Mouse (Mus musculus) intestine, embryonic 15.5 days (tissue): Measurements from ENCODE around the gene Dennd2a. TPM values are rescaled to one million over a fixed set of nuclear protein-coding genes. Genes with fewer than 3 reads are reported as not detected.
"Not testable (repeated sequence)": the region's sequence is repeated elsewhere in the genome, so short reads cannot be mapped to it uniquely, and the experiment has no call there.

Experiments
- ATAC-seq: fragments of 200-750 bp; cut with Nextera tagmentation; 2 replicates; pipeline ENCODE4 v1.8.0; 2017; ENCODE audit warnings: moderate TSS enrichment, moderate library complexity
- H3K27ac ChIP-seq: fragments of 300-500 bp; sonication (generic); 2 replicates; pipeline ENCODE4 v1.5.1; 2015; ENCODE audit warnings: mild to moderate bottlenecking, inconsistent platforms
- H3K27me3 ChIP-seq: fragments of 300-500 bp; sonication (generic); replicated peaks from 2 replicates; pipeline ENCODE4 v1.6.1; 2015; ENCODE audit warnings: inconsistent platforms
- H3K36me3 ChIP-seq: fragments of 300-500 bp; sonication (generic); 2 replicates; pipeline ENCODE4 v1.6.1; 2015; ENCODE audit warnings: inconsistent platforms
- H3K4me1 ChIP-seq: fragments of 300-500 bp; sonication (generic); replicated peaks from 2 replicates; pipeline ENCODE4 v1.6.1; 2015; ENCODE audit warnings: inconsistent platforms
- H3K4me2 ChIP-seq: fragments of 300-500 bp; sonication (generic); replicated peaks from 2 replicates; pipeline ENCODE4 v1.6.1; 2015; ENCODE audit warnings: mild to moderate bottlenecking, inconsistent platforms
- H3K4me3 ChIP-seq: fragments of 300-500 bp; sonication (generic); replicated peaks from 2 replicates; pipeline ENCODE4 v1.5.1; 2015; ENCODE audit warnings: inconsistent platforms
- H3K9ac ChIP-seq: fragments of 300-500 bp; sonication (generic); 2 replicates; pipeline ENCODE4 v1.6.1; 2015; ENCODE audit warnings: inconsistent platforms
- H3K9me3 ChIP-seq: fragments of 300-500 bp; sonication (generic); 2 replicates; pipeline ENCODE4 v1.6.1; 2016; ENCODE audit warnings: inconsistent platforms
- WGBS: fragments of 180-500 bp; shearing (Covaris S2); methylation state at CpG from one replicate; pipeline ENCODE4 v1.1.7; 2015; 5-methylcytosine and 5-hydroxymethylcytosine counted together
- polyA plus RNA-seq: library from polyadenylated mRNA; unstranded; fragments of >200 nt; fragmentation: Nextera tagmentation; extraction: Ambion mirVana; gene quantifications from 2 replicates; pipeline ENCODE4 v1.2.1, GENCODE M21; 2015

Dennd2a gene
- polyA plus RNA-seq, 1 experiment from 2014 or later = 12.3 TPM

- WGBS = 44% methylated on average over 8 of the region's 8 CpGs
- H3K4me2 ChIP-seq = no peak overlapping the region
- no peaks in the 10 kb centered on the region for H3K36me3 ChIP-seq
- no peak overlapping the region for H3K4me3 ChIP-seq
- peak; percentile 88 for ATAC-seq
- peak overlapping the region; percentile 38 for H3K27ac ChIP-seq
- H3K9ac ChIP-seq = no peak overlapping the region
- no peaks in the 10 kb centered on the region for H3K9me3 ChIP-seq
- H3K4me1 ChIP-seq = peaks cover 7% of the 10 kb centered on the region
- no peaks in the 10 kb centered on the region for H3K27me3 ChIP-seq
Observed at GRCm38 (mm10) chr6:39455339-39456160, 102.1 kb downstream of the Dennd2a start.

- Histone ChIP-seq H3K4me2 (no peak overlapping the region), H3K4me1 (peaks cover 7% of the 10 kb centered on the region), H3K27ac (no peak overlapping the region), H3K9me3 (no peaks in the 10 kb centered on the region), H3K27me3 (no peaks in the 10 kb centered on the region), H3K36me3 (no peaks in the 10 kb centered on the region), H3K4me3 (no peak overlapping the region), H3K9ac (no peak overlapping the region)
- 45% methylated on average over 2 of the region's 2 CpGs for WGBS
- ATAC-seq = 0 out of 2 replicates have a peak, but pooled peaks have one; percentile 35
Observed at GRCm38 (mm10) chr6:39454616-39455015, 103.1 kb downstream of the Dennd2a start.

- Histone ChIP-seq H3K4me2 (no peak overlapping the region), H3K9me3 (no peaks in the 10 kb centered on the region), H3K9ac (no peak overlapping the region), H3K4me3 (no peak overlapping the region), H3K36me3 (no peaks in the 10 kb centered on the region), H3K27ac (no peak overlapping the region), H3K4me1 (peaks cover 7% of the 10 kb centered on the region), H3K27me3 (no peaks in the 10 kb centered on the region)
- no peak for ATAC-seq
- WGBS = 93% methylated on average over 4 of the region's 4 CpGs
Observed at GRCm38 (mm10) chr6:39453564-39453963, 104.1 kb downstream of the Dennd2a start.

- no peak overlapping the region for H3K4me3 ChIP-seq
- H3K27me3 ChIP-seq = no peaks in the 10 kb centered on the region
- no peaks in the 10 kb centered on the region for H3K9me3 ChIP-seq
- whole genome bisulfite sequencing = 77% methylated on average over 3 of the region's 3 CpGs
- no peak overlapping the region for H3K4me2 ChIP-seq
- peaks cover 4% of the 10 kb centered on the region for H3K4me1 ChIP-seq
- no peaks in the 10 kb centered on the region for H3K36me3 ChIP-seq
- no peak overlapping the region for H3K9ac ChIP-seq
- no peak for ATAC-seq
- no peak overlapping the region for H3K27ac ChIP-seq
Observed at GRCm38 (mm10) chr6:39451033-39451432, 106.6 kb downstream of the Dennd2a start.

GRCm38 (mm10) chr6:39450580-39450979, 107.1 kb downstream of the Dennd2a start:
- Histone ChIP-seq H3K27me3 (no peaks in the 10 kb centered on the region), H3K4me2 (no peak overlapping the region), H3K4me1 (peaks cover under 1% of the 10 kb centered on the region), H3K36me3 (no peaks in the 10 kb centered on the region), H3K4me3 (no peak overlapping the region), H3K27ac (no peak overlapping the region), H3K9ac (no peak overlapping the region), H3K9me3 (no peaks in the 10 kb centered on the region)
- WGBS = 84% methylated on average over 4 of the region's 4 CpGs
- no peak for ATAC-seq

GRCm38 (mm10) chr6:39447429-39448185, 110.1 kb downstream of the Dennd2a start:
- Histone ChIP-seq H3K4me1 (no peaks in the 10 kb centered on the region), H3K36me3 (no peaks in the 10 kb centered on the region), H3K9ac (no peak overlapping the region), H3K4me3 (no peak overlapping the region), H3K9me3 (no peaks in the 10 kb centered on the region), H3K4me2 (no peak overlapping the region), H3K27ac (no peak overlapping the region), H3K27me3 (no peaks in the 10 kb centered on the region)
- ATAC-seq = no peak
- WGBS = 57% methylated on average over 4 of the region's 4 CpGs

- H3K27me3 ChIP-seq = no peaks in the 10 kb centered on the region
- H3K27ac ChIP-seq = no peak overlapping the region
- no peaks in the 10 kb centered on the region for H3K4me1 ChIP-seq
- H3K4me2 ChIP-seq = peak overlapping the region; percentile 35
- H3K4me3 ChIP-seq = no peak overlapping the region
- no peaks in the 10 kb centered on the region for H3K36me3 ChIP-seq
- no peak for ATAC-seq
- H3K9me3 ChIP-seq = no peaks in the 10 kb centered on the region
- WGBS = 20% methylated on average over 19 of the region's 19 CpGs
- no peak overlapping the region for H3K9ac ChIP-seq
Observed at GRCm38 (mm10) chr6:39445801-39446572, 111.7 kb downstream of the Dennd2a start.

- Histone ChIP-seq H3K4me1 (no peaks in the 10 kb centered on the region), H3K4me3 (no peak overlapping the region), H3K27me3 (no peaks in the 10 kb centered on the region), H3K27ac (no peak overlapping the region), H3K9ac (no peak overlapping the region), H3K4me2 (no peak overlapping the region), H3K36me3 (no peaks in the 10 kb centered on the region), H3K9me3 (no peaks in the 10 kb centered on the region)
- ATAC-seq = no peak
Observed at GRCm38 (mm10) chr6:39442786-39443287, 114.8 kb downstream of the Dennd2a start.

GRCm38 (mm10) chr6:39440207-39440606, 117.5 kb downstream of the Dennd2a start:
- H3K9me3 ChIP-seq = no peaks in the 10 kb centered on the region
- H3K27ac ChIP-seq = no peak overlapping the region
- no peak overlapping the region for H3K4me3 ChIP-seq
- ATAC-seq = no peak
- no peaks in the 10 kb centered on the region for H3K27me3 ChIP-seq
- H3K9ac ChIP-seq = no peak overlapping the region
- no peak overlapping the region for H3K4me2 ChIP-seq
- no peaks in the 10 kb centered on the region for H3K4me1 ChIP-seq
- no peaks in the 10 kb centered on the region for H3K36me3 ChIP-seq

GRCm38 (mm10) chr6:39437519-39437918, 120.1 kb downstream of the Dennd2a start:
- H3K4me3 ChIP-seq, H3K36me3 ChIP-seq, H3K27me3 ChIP-seq, ATAC-seq, H3K9me3 ChIP-seq, H3K4me2 ChIP-seq, H3K9ac ChIP-seq, H3K4me1 ChIP-seq, H3K27ac ChIP-seq: not testable (repeated sequence)
- 87% methylated on average over 6 of the region's 6 CpGs for WGBS

- H3K27me3 ChIP-seq = no peaks in the 10 kb centered on the region
- no peaks in the 10 kb centered on the region for H3K36me3 ChIP-seq
- ATAC-seq = no peak
- H3K4me2 ChIP-seq = no peak overlapping the region
- no peak overlapping the region for H3K9ac ChIP-seq
- H3K27ac ChIP-seq = no peak overlapping the region
- H3K4me3 ChIP-seq = no peak overlapping the region
- no peaks in the 10 kb centered on the region for H3K9me3 ChIP-seq
- no peaks in the 10 kb centered on the region for H3K4me1 ChIP-seq
- WGBS = 84% methylated on average over 5 of the region's 5 CpGs
Observed at GRCm38 (mm10) chr6:39435875-39436274, 121.8 kb downstream of the Dennd2a start.

- Histone ChIP-seq H3K4me1 (no peaks in the 10 kb centered on the region), H3K4me2 (no peak overlapping the region), H3K9ac (no peak overlapping the region), H3K4me3 (no peak overlapping the region), H3K27ac (no peak overlapping the region), H3K9me3 (no peaks in the 10 kb centered on the region), H3K27me3 (no peaks in the 10 kb centered on the region), H3K36me3 (no peaks in the 10 kb centered on the region)
- WGBS = 70% methylated on average over 2 of the region's 2 CpGs
- peak; percentile 39 for ATAC-seq
Observed at GRCm38 (mm10) chr6:39434886-39435492, 122.7 kb downstream of the Dennd2a start.
